Mouse (Mus musculus) testis, adult 2 months (tissue): ENCODE data around the gene Zfyve28.

Experiments used
- CTCF ChIP-seq: fragments of 200-500 bp; IDR thresholded peaks from 2 replicates; pipeline ENCODE4 v1.5.1; 2012; ENCODE audit warnings: low read depth, mild to moderate bottlenecking, inconsistent platforms, low read length, moderate library complexity; ENCODE audit not compliant: control insufficient read depth, insufficient read depth, insufficient replicate concordance
- POLR2A ChIP-seq: fragments of 200-500 bp; IDR thresholded peaks from 2 replicates; pipeline ENCODE4 v1.6.1; 2012; ENCODE audit warnings: low read depth, mild to moderate bottlenecking, inconsistent platforms, low read length, moderate library complexity; ENCODE audit not compliant: control insufficient read depth

DNA sequence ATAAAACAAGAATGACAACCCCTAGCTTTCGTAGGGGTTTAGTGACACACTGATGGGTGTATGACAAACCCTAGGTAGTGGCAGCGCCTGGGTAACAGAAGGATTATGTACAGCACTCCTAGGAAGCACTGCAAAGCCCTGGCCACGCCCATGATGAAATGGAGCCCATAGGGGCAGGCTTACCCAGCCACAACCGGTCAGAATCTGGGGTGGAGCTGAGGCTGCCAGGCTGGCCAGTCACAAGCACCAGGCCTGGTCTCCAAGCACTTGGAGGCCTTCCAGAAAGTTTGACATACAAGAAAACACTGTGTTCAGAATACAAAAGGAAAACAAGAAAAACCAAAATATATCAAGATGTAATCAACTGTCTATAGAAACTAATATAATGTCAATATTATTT, 97.2 kb downstream of the Zfyve28 start:
- TF ChIP-seq CTCF (no peak), POLR2A (no peak)
